Mouse (Mus musculus) heart, embryonic 13.5 days (tissue): ENCODE results near the gene Ascl2. TPM values are rescaled to one million over a fixed set of nuclear protein-coding genes. Genes with fewer than 3 reads are reported as not detected.

ENCODE experiments used
- ATAC-seq: fragments of 200-750 bp; cut with Nextera tagmentation; 2 replicates; pipeline ENCODE4 v1.8.0; 2017; ENCODE audit warnings: moderate TSS enrichment; ENCODE audit not compliant: insufficient number of reproducible peaks, low FRiP score, low TSS enrichment; ENCODE audit errors: extremely low read depth
- H3K27ac ChIP-seq: fragments of 300-500 bp; sonication (generic); replicated peaks from 2 replicates; pipeline ENCODE4 v1.5.1; 2015; ENCODE audit warnings: moderate library complexity, mild to moderate bottlenecking, inconsistent platforms
- H3K27me3 ChIP-seq: fragments of 300-500 bp; sonication (generic); replicated peaks from 2 replicates; pipeline ENCODE4 v1.6.1; 2015; ENCODE audit warnings: mild to moderate bottlenecking, inconsistent platforms
- H3K36me3 ChIP-seq: fragments of 300-500 bp; sonication (generic); 2 replicates; pipeline ENCODE4 v1.6.1; 2015; ENCODE audit warnings: mild to moderate bottlenecking, inconsistent platforms
- H3K4me1 ChIP-seq: fragments of 300-500 bp; sonication (generic); 2 replicates; pipeline ENCODE4 v1.6.1; 2015; ENCODE audit warnings: inconsistent platforms
- H3K4me2 ChIP-seq: fragments of 300-500 bp; sonication (generic); 2 replicates; pipeline ENCODE4 v1.6.1; 2015; ENCODE audit warnings: inconsistent platforms, mild to moderate bottlenecking, moderate library complexity
- H3K4me3 ChIP-seq: fragments of 300-500 bp; sonication (generic); 2 replicates; pipeline ENCODE4 v1.5.1; 2015; ENCODE audit warnings: moderate library complexity, mild to moderate bottlenecking, inconsistent platforms
- H3K9ac ChIP-seq: fragments of 300-500 bp; sonication (generic); 2 replicates; pipeline ENCODE4 v1.6.1; 2015; ENCODE audit warnings: inconsistent platforms, mild to moderate bottlenecking, moderate library complexity
- H3K9me3 ChIP-seq: fragments of 300-500 bp; sonication (generic); 2 replicates; pipeline ENCODE4 v1.6.1; 2016; ENCODE audit warnings: inconsistent platforms
- WGBS: fragments of 180-500 bp; shearing (Covaris S2); methylation state at CpG from one replicate; pipeline ENCODE4 v1.1.7; 2015; ENCODE audit warnings: mixed read lengths; 5-methylcytosine and 5-hydroxymethylcytosine counted together
- polyA plus RNA-seq: library from polyadenylated mRNA; unstranded; fragments of >200 nt; fragmentation: Nextera tagmentation; extraction: Ambion mirVana; gene quantifications from 2 replicates; pipeline ENCODE4 v1.2.1, GENCODE M21; 2015

Ascl2 gene
- polyA plus RNA-seq, 1 experiment from 2014 or later, result 0.52 TPM

DNA sequence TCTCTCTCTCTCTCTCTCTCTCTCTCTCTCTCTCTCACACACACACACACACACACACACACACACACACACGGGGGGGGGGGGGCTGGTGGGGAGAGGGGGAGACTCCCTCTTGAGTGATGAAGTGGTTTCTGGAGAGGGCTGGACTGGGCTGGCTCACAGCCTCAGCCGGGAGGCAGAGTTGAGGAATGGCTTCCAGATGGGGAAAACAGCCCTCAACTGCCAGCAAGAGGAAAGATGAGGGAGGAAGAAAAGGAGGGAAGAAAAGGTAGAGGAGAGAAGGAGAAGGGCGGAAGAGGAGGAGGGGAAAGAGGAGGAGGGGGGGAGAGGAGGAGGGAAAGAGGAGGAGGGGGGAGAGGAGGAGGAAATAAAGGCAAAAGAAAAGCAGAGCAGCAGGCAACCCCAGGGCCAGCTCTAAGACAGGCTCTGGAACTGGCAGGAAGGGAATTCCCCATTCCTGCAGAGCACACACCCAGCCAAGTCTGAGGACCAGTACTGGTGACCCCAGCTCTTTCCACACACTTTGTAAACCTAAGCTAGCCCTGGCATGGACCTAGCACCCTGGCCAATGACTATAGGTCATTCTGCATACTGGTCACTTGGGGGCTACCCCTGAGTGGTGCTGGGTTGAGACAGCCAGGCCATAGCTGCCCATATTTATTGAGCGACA, 40.1 kb upstream of the Ascl2 start:
- no peak for ATAC-seq
- Histone ChIP-seq H3K4me1 (peaks cover 96% of the 10 kb centered on the region), H3K4me3 (no peak overlapping the region), H3K36me3 (no peaks in the 10 kb centered on the region), H3K9me3 (no peaks in the 10 kb centered on the region), H3K4me2 (peak overlapping the region; percentile 57), H3K27me3 (no peaks in the 10 kb centered on the region), H3K9ac (peak overlapping the region; percentile 80), H3K27ac (peak overlapping the region; percentile 97)
- WGBS, result 41% methylated on average over 2 of the region's 4 CpGs

DNA sequence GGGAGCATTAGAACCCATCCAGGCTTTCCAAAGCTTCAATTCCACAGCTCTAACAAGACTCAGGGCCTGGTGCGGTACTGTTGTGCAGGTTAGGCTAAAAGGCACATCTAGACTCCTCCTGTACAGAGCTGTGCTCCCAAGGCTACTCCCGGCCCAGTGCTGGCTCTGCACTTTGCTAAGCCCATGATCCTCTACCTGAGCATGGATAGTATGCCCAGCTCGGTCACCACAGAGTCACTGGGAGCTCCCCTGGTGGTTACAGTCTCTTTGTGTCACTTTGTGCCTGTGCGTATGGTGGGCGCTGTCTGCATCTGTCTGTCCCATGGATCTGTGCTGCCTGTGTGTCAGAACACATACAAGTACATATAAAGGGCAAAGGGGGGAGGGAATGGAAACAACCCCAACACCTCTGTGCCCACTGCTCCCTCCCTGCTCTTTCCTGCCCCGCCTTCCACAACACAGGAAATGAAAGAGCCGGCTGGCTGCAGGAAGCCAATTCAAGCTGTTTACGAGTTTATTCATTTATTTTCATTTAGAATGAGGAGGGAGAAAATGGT, 39.4 kb upstream of the Ascl2 start:
- Histone ChIP-seq H3K9ac (peak overlapping the region; percentile 80), H3K4me1 (peaks cover 89% of the 10 kb centered on the region), H3K27me3 (no peaks in the 10 kb centered on the region), H3K36me3 (no peaks in the 10 kb centered on the region), H3K9me3 (no peaks in the 10 kb centered on the region), H3K27ac (peak overlapping the region; percentile 97), H3K4me2 (peak overlapping the region; percentile 57), H3K4me3 (peak overlapping the region; percentile 31)
- WGBS, result 46% methylated on average over 8 of the region's 8 CpGs
- peak; percentile 9; the same call in 1 of the 2 replicates for ATAC-seq

DNA sequence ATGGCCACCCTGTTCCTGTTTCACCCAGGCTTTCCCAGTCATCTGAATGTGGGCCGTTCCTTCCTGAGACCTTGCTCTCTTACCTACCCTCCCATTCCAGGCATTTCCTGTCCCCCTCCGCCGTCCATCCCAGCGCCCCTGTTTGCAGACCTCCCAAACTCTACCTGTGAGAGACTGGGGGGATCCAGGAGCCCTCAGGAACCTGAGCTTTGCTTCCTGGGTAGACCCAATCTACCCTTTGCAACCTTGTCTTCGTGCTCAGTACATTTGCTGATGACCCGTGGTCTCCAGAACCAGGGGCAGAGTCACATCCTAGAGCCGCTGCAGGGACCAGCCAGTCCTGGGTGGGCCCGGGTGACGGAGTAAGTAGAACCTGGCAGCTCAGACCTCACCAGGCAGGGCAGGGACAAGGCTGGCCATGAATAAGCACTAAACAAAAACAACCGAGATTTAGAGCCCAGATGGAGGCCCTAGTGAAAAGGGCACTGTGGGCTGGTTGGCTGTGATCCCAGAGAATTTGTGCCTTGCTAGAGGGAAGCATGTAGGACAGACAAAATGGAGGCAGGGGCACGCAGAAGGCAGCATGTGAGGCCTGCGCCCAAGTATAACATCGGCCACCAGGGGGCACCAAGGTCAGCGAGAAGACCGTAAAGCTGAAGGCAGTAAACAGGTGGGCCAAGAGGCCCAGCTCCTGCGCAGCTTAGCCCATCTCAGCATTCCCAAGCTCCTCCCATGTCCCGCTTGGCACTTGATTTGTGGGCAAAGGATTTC, 38.7 kb upstream of the Ascl2 start:
- H3K4me3 ChIP-seq, result peak overlapping the region; percentile 31
- H3K36me3 ChIP-seq, result no peaks in the 10 kb centered on the region
- H3K27ac ChIP-seq, result peak overlapping the region; percentile 97
- H3K4me2 ChIP-seq, result peak overlapping the region; percentile 57
- no peaks in the 10 kb centered on the region for H3K27me3 ChIP-seq
- WGBS, result 35% methylated on average over 17 of the region's 17 CpGs
- no peaks in the 10 kb centered on the region for H3K9me3 ChIP-seq
- peak overlapping the region; percentile 80 for H3K9ac ChIP-seq
- ATAC-seq, result peak; percentile 69
- H3K4me1 ChIP-seq, result peaks cover 85% of the 10 kb centered on the region

DNA sequence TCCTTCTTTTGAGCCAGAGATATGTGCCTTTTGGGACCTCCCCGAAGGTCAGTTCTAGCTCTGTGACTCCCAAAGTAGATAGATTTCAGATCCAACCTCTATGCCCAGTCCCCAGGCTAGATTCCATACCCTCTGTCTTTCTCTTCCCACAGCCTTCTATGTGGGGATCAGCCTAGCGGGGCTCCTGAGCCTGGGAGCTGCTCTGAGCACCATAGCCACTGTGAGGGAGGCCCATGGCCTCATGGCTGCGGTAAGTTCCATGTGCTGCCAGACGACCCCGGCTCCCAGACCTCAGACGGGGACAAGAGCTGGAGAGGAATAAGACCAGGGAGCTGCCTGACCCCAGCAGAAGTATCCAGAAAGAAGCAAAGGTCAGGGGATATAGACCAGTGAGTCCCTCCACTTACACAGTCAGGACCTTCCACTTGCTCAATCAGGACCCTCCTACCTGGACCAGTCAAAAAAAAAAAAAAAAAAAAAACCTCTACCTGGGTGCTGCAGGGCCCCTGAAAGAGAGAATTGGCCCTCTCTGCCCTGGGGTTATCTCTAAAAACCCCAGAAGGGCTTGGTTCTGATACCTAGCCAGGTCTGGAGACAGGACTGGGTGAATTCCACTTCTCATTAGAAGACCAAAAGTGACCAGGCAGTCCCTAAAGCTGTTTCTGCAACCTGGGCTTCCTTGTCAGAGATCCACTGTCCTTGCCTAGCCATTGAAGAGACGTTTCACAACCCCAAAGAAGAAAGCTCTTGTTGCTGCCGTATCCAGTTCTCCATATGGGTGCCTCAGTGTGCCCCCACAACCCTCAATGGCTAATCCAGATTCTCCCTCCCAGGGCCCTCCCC, 37.9 kb upstream of the Ascl2 start:
- no peaks in the 10 kb centered on the region for H3K27me3 ChIP-seq
- H3K9me3 ChIP-seq, result no peaks in the 10 kb centered on the region
- H3K4me2 ChIP-seq, result peak overlapping the region; percentile 57
- peak overlapping the region; percentile 80 for H3K9ac ChIP-seq
- peak overlapping the region; percentile 31 for H3K4me3 ChIP-seq
- peak overlapping the region; percentile 97 for H3K27ac ChIP-seq
- ATAC-seq, result no peak
- peaks cover 80% of the 10 kb centered on the region for H3K4me1 ChIP-seq
- H3K36me3 ChIP-seq, result no peaks in the 10 kb centered on the region
- 70% methylated on average over 8 of the region's 8 CpGs for WGBS

DNA sequence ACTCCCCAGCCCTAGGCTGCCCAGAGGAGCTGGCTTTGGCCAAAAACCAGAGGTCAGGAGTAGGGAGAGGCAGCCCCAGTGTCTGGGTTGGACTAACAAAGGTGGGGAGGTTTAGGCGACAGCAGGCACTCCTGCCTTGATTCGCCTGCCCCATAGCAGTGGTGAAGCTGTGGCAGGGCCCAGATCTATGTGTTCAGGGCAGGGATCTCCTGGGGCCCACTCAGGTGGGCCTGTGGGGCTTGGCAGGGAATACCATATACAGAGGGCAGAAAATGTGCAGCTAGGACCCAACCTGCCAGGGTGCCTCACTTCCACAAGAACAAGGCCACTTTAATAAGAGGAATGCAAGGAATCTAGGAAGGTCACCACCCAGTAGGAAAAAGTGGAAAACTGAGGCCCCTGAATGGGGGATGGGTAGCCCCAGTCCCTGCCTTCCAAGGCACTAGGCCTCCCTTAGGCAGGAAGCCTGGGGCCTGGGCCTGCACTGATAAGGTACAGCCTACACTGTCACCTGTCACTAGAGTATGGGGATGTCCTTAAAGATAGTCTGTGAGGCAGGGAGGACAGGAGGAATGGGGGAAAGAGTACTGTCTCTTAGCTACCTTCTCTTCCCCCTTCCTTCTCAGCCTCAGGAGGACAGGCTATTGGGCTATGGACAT, 37.2 kb upstream of the Ascl2 start:
- peak overlapping the region; percentile 97 for H3K27ac ChIP-seq

DNA sequence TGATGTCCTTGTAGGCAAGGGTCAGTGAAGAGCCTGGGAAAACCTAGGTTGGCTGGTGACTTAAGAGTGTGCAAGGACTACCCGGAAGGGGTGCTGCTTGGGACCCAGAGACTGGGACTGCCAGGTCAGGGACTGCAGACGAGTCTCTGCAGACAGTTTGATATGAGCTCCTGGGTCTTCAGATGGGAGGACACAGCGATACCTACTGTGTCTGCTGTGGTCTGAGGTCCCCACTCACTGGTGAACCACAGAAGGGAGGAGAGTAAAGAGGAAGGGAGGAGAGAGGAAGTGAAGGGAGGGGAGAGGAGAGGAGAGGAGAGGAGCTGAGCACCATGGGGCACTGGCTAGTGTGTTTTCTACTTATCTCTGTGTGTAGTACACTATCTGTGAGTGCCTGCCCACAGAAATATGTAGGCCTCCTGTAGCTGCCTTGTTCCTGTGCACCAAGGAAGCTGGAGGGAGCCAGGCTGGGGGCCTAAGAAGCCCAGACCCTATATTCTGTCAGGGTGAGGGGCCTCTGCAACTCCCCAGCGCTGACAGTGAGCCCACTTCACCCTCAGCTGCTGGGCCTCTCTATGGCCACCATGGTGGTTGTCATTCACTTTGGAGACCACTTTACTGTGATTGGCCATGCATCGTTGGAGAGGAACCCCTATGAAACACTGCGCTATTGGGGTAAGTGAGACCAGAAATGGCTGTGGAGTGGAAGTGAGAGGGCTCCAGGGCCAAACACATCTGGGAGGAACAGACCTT, 36.5 kb upstream of the Ascl2 start:
- ATAC-seq, result no peak

More for the DNA sequence above, 37.2 kb upstream of the Ascl2 start:
- H3K9ac ChIP-seq, result peak overlapping the region; percentile 80
- peak overlapping the region; percentile 57 for H3K4me2 ChIP-seq
- H3K4me1 ChIP-seq, result peaks cover 76% of the 10 kb centered on the region
- peak; percentile 55; the same call in 1 of the 2 replicates for ATAC-seq
- WGBS, result 78% methylated on average over 2 of the region's 2 CpGs
- peak overlapping the region; percentile 31 for H3K4me3 ChIP-seq
- no peaks in the 10 kb centered on the region for H3K27me3 ChIP-seq
- no peaks in the 10 kb centered on the region for H3K9me3 ChIP-seq
- no peaks in the 10 kb centered on the region for H3K36me3 ChIP-seq

DNA sequence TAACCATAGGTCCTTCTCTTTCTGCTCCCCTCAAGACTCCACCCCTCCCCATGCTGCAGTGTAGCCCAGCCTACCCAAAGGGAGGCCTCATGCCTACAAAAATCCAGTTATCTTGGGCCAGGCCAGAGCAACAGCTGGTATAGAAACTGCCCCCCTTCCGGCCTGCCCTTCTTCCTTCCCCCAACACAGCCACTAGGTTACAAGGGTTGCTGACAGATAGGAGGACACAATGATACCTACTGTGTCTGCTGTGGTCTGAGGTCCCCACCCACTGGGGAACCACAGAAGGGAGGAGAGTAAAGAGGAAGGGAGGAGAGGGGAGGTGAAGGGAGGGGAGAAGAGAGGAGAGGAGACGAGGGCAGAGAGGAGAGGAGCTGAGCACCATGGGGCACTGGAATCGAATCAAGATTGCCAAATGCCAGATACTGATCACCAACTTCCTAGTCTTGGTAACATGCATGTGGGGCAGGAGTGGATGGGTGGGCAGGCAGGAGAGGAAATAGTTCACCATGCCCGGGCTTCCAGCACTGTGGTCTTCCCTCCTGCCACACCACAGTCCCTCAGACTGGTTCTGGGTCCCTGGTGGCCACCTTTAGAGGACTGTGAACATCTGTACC, 35.8 kb upstream of the Ascl2 start, which contains the start of gene Tspan32:
Gene Tspan32 (plus strand): TSS at position 320 of the 617 bp plus-strand sequence.
- Histone ChIP-seq H3K4me3 (peak within 1 kb of the TSS; percentile 31), H3K27ac (peak within 1 kb of the TSS; percentile 97), H3K4me1 (peaks cover 63% of the 10 kb centered on the region), H3K9ac (peak within 1 kb of the TSS; percentile 80), H3K9me3 (no peaks in the 10 kb centered on the region), H3K4me2 (peak within 1 kb of the TSS; percentile 57), H3K36me3 (no peaks in the 10 kb centered on the region), H3K27me3 (no peaks in the 10 kb centered on the region)
- WGBS, result 64% methylated on average over 4 of the region's 4 CpGs
- ATAC-seq, result no peak

More for the DNA sequence above, 36.5 kb upstream of the Ascl2 start:
- Histone ChIP-seq H3K27ac (peak overlapping the region; percentile 97), H3K36me3 (no peaks in the 10 kb centered on the region), H3K4me1 (peaks cover 69% of the 10 kb centered on the region), H3K9ac (peak overlapping the region; percentile 80), H3K4me2 (peak overlapping the region; percentile 57), H3K27me3 (no peaks in the 10 kb centered on the region), H3K9me3 (no peaks in the 10 kb centered on the region), H3K4me3 (peak overlapping the region; percentile 31)
- 64% methylated on average over 6 of the region's 6 CpGs for WGBS

DNA sequence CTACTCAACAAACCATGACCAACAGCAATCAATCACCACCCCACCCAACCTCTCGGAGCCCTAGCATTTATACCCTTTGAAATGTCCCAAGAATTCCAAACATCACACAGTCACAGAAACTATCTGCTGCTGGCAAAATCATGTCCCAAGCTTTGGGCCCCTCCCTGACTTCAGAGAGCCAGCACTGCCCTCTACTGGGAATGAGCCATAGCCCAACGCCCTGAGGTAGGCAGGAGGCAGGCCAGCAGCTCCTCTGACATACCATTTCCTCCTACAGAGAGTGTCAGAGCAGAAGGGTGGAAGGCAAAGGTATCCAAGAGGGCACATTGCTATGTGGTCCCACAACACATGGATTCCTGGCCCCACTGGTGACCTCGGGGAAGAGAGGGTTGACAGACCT, 33.6 kb upstream of the Ascl2 start:
- Histone ChIP-seq H3K4me1 (peaks cover 50% of the 10 kb centered on the region), H3K4me3 (no peak overlapping the region), H3K36me3 (no peaks in the 10 kb centered on the region), H3K9me3 (no peaks in the 10 kb centered on the region), H3K27ac (no peak overlapping the region), H3K9ac (no peak overlapping the region), H3K4me2 (no peak overlapping the region), H3K27me3 (no peaks in the 10 kb centered on the region)
- no peak for ATAC-seq
- 19% methylated on average over 3 of the region's 3 CpGs for WGBS

DNA sequence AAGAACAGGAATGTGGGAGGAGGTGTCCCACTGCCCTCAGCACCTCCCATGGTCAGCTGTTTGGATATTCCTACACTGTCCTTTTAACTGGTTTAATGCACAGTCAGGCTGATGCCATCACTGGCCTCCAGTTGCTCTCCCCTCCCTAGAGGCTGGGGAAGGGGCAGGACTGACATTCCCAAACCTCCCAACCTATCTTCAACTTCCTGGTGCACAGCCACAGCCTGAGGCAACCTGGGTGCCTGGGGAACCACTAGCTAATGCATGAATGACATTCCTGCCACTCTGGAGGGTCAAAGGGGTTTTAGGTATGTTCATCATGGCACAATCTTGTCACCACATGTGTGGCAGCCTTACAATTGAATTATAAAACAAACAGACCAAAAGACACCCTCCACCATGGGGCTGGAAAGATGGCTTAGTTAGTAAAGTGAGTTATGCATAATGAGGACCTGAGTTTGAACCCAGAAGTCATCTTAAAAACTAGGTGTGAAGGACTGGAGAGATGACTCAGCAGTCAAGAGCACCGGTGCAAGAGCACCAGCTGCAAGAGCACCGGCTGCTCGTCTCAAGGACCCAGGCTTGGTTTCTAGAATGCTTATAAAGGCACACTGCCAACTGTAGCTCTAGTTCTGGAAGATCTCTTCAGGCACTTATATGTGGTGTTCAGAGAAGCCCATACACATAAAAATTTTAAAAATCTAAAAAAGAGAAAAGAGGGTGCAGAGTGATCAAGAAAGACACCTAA, 28.5 kb upstream of the Ascl2 start:
- H3K4me1 ChIP-seq, result peaks cover 24% of the 10 kb centered on the region
- no peaks in the 10 kb centered on the region for H3K9me3 ChIP-seq
- H3K27me3 ChIP-seq, result no peaks in the 10 kb centered on the region
- no peaks in the 10 kb centered on the region for H3K36me3 ChIP-seq
- H3K27ac ChIP-seq, result no peak overlapping the region
- no peak for ATAC-seq
- H3K4me3 ChIP-seq, result no peak overlapping the region
- no peak overlapping the region for H3K4me2 ChIP-seq
- H3K9ac ChIP-seq, result no peak overlapping the region
- 37% methylated on average over 3 of the region's 3 CpGs for WGBS
